Mouse (Mus musculus) spleen, postnatal 0 days (tissue): ENCODE results near the gene Cxcr4. TPM values are rescaled to one million over a fixed set of nuclear protein-coding genes. Genes with fewer than 3 reads are reported as not detected.

Source experiments
- polyA plus RNA-seq: library from polyadenylated mRNA; unstranded; fragments of >200 nt; fragmentation: Nextera tagmentation; extraction: Ambion mirVana; gene quantifications from 2 replicates; pipeline ENCODE4 v1.2.1, GENCODE M21; 2015

The Cxcr4 gene
- polyA plus RNA-seq: 13.2 and 15.2 TPM in 2 replicates

DNA sequence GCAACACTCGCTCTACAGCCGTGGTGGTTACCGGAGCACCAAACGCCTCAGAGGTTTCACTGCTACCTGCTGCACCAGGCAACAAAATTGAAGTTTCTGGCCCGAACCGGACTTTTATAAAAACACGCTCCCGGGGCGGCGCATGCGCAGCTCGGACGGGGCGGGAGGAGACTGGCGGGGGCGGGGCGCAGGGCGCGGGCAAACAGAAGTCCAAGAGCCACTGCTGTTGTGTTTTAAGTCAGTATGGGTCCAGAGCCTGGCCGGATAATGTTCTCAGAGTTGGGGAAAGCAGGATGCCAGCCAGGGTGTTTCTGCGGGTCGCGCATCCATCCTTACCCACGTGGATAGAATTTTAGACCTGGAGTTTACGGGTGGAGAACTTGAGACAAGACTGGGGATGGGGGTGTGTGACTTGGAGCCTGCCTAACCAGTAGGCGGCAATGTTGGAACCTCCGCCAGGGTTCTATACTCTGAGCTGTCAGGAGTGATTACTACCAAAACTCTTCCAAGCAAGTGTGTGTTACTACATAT, at the start of gene Cxcr4:
Gene Cxcr4, minus strand, starts transcription at position 83 of the 531 bp plus-strand sequence.

Other genes starting within 250 kb of the Cxcr4 start
- gene Mcm6, start 232.6 kb downstream of the Cxcr4 start, polyA plus RNA-seq: 203 and 231 TPM in 2 replicates
- 96.4 and 97.1 TPM in 2 replicates for gene Dars, start 174.9 kb downstream of the Cxcr4 start, polyA plus RNA-seq